Comparison of ENCODE assay signal across 18 mouse cellular contexts in the genomic region with DNA sequence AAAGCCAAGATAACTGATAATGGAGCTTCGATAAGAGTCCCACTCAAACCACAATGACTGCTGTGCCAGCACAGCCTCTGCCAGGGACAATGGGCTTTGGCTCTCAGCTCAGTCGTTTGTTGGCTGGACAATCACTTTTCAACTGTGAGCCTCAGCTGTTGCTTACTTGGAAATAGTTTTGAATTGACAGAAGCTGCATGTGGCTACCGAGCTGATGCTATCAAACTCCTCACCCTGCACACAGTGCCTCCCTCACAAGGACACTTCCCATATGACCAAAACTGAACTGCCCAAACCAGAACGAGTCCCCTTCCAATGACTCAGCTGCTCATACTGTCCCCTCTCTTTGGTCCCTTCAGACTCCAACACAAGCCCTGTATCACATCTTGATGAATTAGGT. TPM values are rescaled to one million over a fixed set of nuclear protein-coding genes. Genes with fewer than 3 reads are reported as not detected.
A peak's percentile ranks its signal among the peaks of the same experiment; 100 is the strongest.
DNase-seq lines count a peak whose midpoint lies in the region; ATAC-seq and TF ChIP-seq lines count a peak whose summit lies in the region.
"Had no signal": no experiment of that assay in that cellular context is flagged by ENCODE, and none has a peak within 500 bp of the region (broad histone marks: within the 10 kb centered on the region; RNA-seq: fewer than 3 reads in every experiment).

No protein-coding gene starts in this region.

- no peaks in the 10 kb centered on the region for H3K79me2 ChIP-seq in myocyte (ENCODE audit: control insufficient read depth, insufficient read depth)

- H3K36me3 ChIP-seq in forebrain, postnatal 0 days (ENCODE audit: insufficient read depth), result peaks cover 1% of the 10 kb centered on the region; the same call in 1 of the 2 replicates
- peaks cover 4% of the 10 kb centered on the region for H3K36me3 ChIP-seq in forebrain, embryonic 10.5 days (replicated peaks)
- H3K36me3 ChIP-seq in lung, embryonic 15.5 days, result no peaks in the 10 kb centered on the region
- no peaks in the 10 kb centered on the region for H3K36me3 ChIP-seq in myocyte (ENCODE audit: control insufficient read depth, insufficient read depth)
- peaks cover 6% of the 10 kb centered on the region; the same call in 1 of the 2 replicates for H3K36me3 ChIP-seq in liver, embryonic 12.5 days
- H3K36me3 ChIP-seq: embryonic facial prominence, embryonic 12.5 days; intestine, embryonic 15.5 days; limb, embryonic 15.5 days had no signal

- no peak overlapping the region for H3K4me3 ChIP-seq in forebrain, postnatal 0 days (ENCODE audit: low read depth, low read length)
- H3K4me3 ChIP-seq in forebrain, embryonic 10.5 days, result no peak overlapping the region
- no peak overlapping the region for H3K4me3 ChIP-seq in lung, embryonic 15.5 days
- H3K4me3 ChIP-seq in lung, adult 2 months (replicated peaks; ENCODE audit: extremely low read depth, low read depth, low read length), result no peak overlapping the region
- no peak overlapping the region for H3K4me3 ChIP-seq in myocyte
- H3K4me3 ChIP-seq in liver, embryonic 12.5 days, result no peak overlapping the region
- H3K4me3 ChIP-seq: embryonic facial prominence, embryonic 12.5 days; hindbrain, embryonic 10.5 days; intestine, embryonic 15.5 days; left cerebral cortex, adult 2 months; limb, embryonic 15.5 days had no signal

- no peak for TF ChIP-seq POLR2A in lung, adult 2 months (IDR thresholded peaks at IDR 0.05; ENCODE audit: borderline replicate concordance, extremely low read depth, low read depth, low read length)
- TF ChIP-seq POLR2A in myocyte (IDR thresholded peaks at IDR 0.05; ENCODE audit: insufficient read length, low read depth), result no peak

- H3K27ac ChIP-seq in forebrain, postnatal 0 days (ENCODE audit: low read depth, low read length), result no peak overlapping the region
- no peak overlapping the region for H3K27ac ChIP-seq in forebrain, embryonic 10.5 days
- H3K27ac ChIP-seq in lung, embryonic 15.5 days, result peak overlapping the region; percentile 86
- H3K27ac ChIP-seq in liver, embryonic 12.5 days, result no peak overlapping the region
- H3K27ac ChIP-seq: embryonic facial prominence, embryonic 12.5 days; hindbrain, embryonic 10.5 days; intestine, embryonic 15.5 days; left cerebral cortex, adult 2 months; limb, embryonic 15.5 days had no signal

- no peaks in the 10 kb centered on the region for H3K27me3 ChIP-seq in forebrain, postnatal 0 days (ENCODE audit: insufficient read depth, low read length)
- H3K27me3 ChIP-seq in forebrain, embryonic 10.5 days (ENCODE audit: poor library complexity, severe bottlenecking), result no peaks in the 10 kb centered on the region
- no peaks in the 10 kb centered on the region for H3K27me3 ChIP-seq in lung, embryonic 15.5 days
- no peaks in the 10 kb centered on the region for H3K27me3 ChIP-seq in myocyte (ENCODE audit: control insufficient read depth, insufficient read depth, insufficient read length)
- H3K27me3 ChIP-seq in liver, embryonic 12.5 days (replicated peaks), result no peaks in the 10 kb centered on the region
- H3K27me3 ChIP-seq: embryonic facial prominence, embryonic 12.5 days; intestine, embryonic 15.5 days; limb, embryonic 15.5 days; Patski had no signal

- TF ChIP-seq CTCF in forebrain, postnatal 0 days (IDR thresholded peaks at IDR 0.05; ENCODE audit: low read depth), result no peak
- TF ChIP-seq CTCF in lung, adult 2 months (IDR thresholded peaks at IDR 0.05; ENCODE audit: insufficient read depth, low read length), result no peak

- H3K4me2 ChIP-seq in forebrain, postnatal 0 days (ENCODE audit: low read depth), result no peak overlapping the region
- no peak overlapping the region for H3K4me2 ChIP-seq in lung, embryonic 15.5 days
- peak overlapping the region; percentile 12 for H3K4me2 ChIP-seq in myocyte (ENCODE audit: low read depth)
- H3K4me2 ChIP-seq in liver, embryonic 12.5 days, result no peak overlapping the region
- H3K4me2 ChIP-seq: embryonic facial prominence, embryonic 12.5 days; intestine, embryonic 15.5 days; limb, embryonic 15.5 days had no signal

- H3ac ChIP-seq in myocyte (ENCODE audit: control insufficient read depth, insufficient read length), result no peak overlapping the region

- H3K9ac ChIP-seq in forebrain, postnatal 0 days, result no peak overlapping the region
- H3K9ac ChIP-seq in lung, embryonic 15.5 days, result no peak overlapping the region
- no peak overlapping the region for H3K9ac ChIP-seq in liver, embryonic 12.5 days
- H3K9ac ChIP-seq: embryonic facial prominence, embryonic 12.5 days; intestine, embryonic 15.5 days; limb, embryonic 15.5 days had no signal

- ATAC-seq in forebrain, postnatal 0 days, result 0 out of 2 replicates have a peak, but pooled peaks have one; percentile 12
- no peak for ATAC-seq in lung, embryonic 15.5 days (ENCODE audit: borderline replicate concordance, extremely low read depth, low FRiP score, low TSS enrichment)
- ATAC-seq in liver, embryonic 12.5 days, result no peak
- ATAC-seq: intestine, embryonic 15.5 days; Patski had no signal

- no peaks in the 10 kb centered on the region for H3K4me1 ChIP-seq in forebrain, postnatal 0 days (ENCODE audit: insufficient read depth)
- no peaks in the 10 kb centered on the region for H3K4me1 ChIP-seq in forebrain, embryonic 10.5 days
- H3K4me1 ChIP-seq in lung, embryonic 15.5 days, result peaks cover 12% of the 10 kb centered on the region; the same call in 1 of the 2 replicates
- H3K4me1 ChIP-seq in lung, adult 2 months (ENCODE audit: control insufficient read depth, insufficient read depth, low read length), result peaks cover 14% of the 10 kb centered on the region
- H3K4me1 ChIP-seq in liver, embryonic 12.5 days, result peaks cover 16% of the 10 kb centered on the region
- H3K4me1 ChIP-seq: intestine, embryonic 15.5 days had no signal

- no peaks in the 10 kb centered on the region for H3K9me3 ChIP-seq in forebrain, postnatal 0 days (ENCODE audit: low read length)
- no peaks in the 10 kb centered on the region for H3K9me3 ChIP-seq in forebrain, embryonic 10.5 days
- no peaks in the 10 kb centered on the region for H3K9me3 ChIP-seq in lung, embryonic 15.5 days
- H3K9me3 ChIP-seq in liver, embryonic 12.5 days (replicated peaks), result no peaks in the 10 kb centered on the region
- H3K9me3 ChIP-seq: embryonic facial prominence, embryonic 12.5 days; hindbrain, embryonic 10.5 days; intestine, embryonic 15.5 days; limb, embryonic 15.5 days had no signal

- intact Hi-C loops in heart, postnatal 10 days (cut with DNase I), result no loop called here

- DNase-seq in forebrain, postnatal 0 days, result peak; percentile 9
- DNase-seq in forebrain, embryonic 10.5 days (ENCODE audit: extremely low spot score, low spot score), result no peak
- DNase-seq in lung, adult 2 months, result no peak
- DNase-seq in heart, postnatal 10 days, result peak; percentile 66 to 73
- DNase-seq in urinary bladder, postnatal 14 days (ENCODE audit: low spot score), result no peak
- DNase-seq: cerebellum, adult 9-11 months; kidney, postnatal 25 days; thymus, postnatal 36 days had no signal

- 43% methylated on average over 4 of the region's 4 CpGs for WGBS in forebrain, postnatal 0 days
- WGBS in forebrain, embryonic 10.5 days, result 81% methylated on average over 4 of the region's 4 CpGs
- 51% methylated on average over 4 of the region's 4 CpGs for WGBS in lung, embryonic 15.5 days
- WGBS in lung, adult 2 months, result 27% methylated on average over 4 of the region's 4 CpGs
- 41% methylated on average over 4 of the region's 4 CpGs for WGBS in liver, embryonic 12.5 days (ENCODE audit: insufficient replicate concordance)

TF ChIP-seq in myocyte, 11 proteins besides CTCF, POLR2A, EP300 and RAD21 (continues in another document):
- no peak for TF ChIP-seq TCF3 (IDR thresholded peaks at IDR 0.05; ENCODE audit: insufficient read length, low read depth)
- TF ChIP-seq POLR2AphosphoS2 (IDR thresholded peaks at IDR 0.05; ENCODE audit: insufficient read length, low read depth), result no peak
- TF ChIP-seq SRF (IDR thresholded peaks at IDR 0.05; ENCODE audit: control insufficient read depth, insufficient read length, low read depth), result peak; percentile 85
- TF ChIP-seq MAX (IDR thresholded peaks at IDR 0.05; ENCODE audit: low read depth), result no peak
- no peak for TF ChIP-seq CEBPB (IDR thresholded peaks at IDR 0.05; ENCODE audit: insufficient read depth, poor library complexity, severe bottlenecking)
- peak in 2 of 3 experiments; percentile 75 to 81 for TF ChIP-seq MYOG (IDR thresholded peaks at IDR 0.05; ENCODE audit: control insufficient read depth in 1 of 3, insufficient read depth in 1 of 3, insufficient read length in 2 of 3, low read depth in 2 of 3)
- TF ChIP-seq MYOD1 (IDR thresholded peaks at IDR 0.05; ENCODE audit: control insufficient read depth in 1 of 3, insufficient read length in 2 of 3, low read depth in 2 of 3), result peak; percentile 7 to 65 (median 46)

RNA-seq across cellular contexts. Expression of a gene that starts 22.3 kb away (rescaled TPM):
- 0.31 and 0.67 TPM in 2 replicates for total RNA-seq in forebrain, postnatal 0 days (2014; rRNA removed)
- 0.49 and 0.56 TPM in 2 replicates for polyA plus RNA-seq in forebrain, postnatal 0 days (2015; fragmentation: Nextera tagmentation; extraction: Ambion mirVana)
- polyA plus RNA-seq in forebrain, embryonic 10.5 days (2016; fragmentation: Nextera tagmentation; extraction: Ambion mirVana), result 1.5 and 1.8 TPM in 2 replicates
- polyA plus RNA-seq in lung, embryonic 15.5 days (2015; fragmentation: Nextera tagmentation; extraction: Ambion mirVana), result 0.94 and 1.4 TPM in 2 replicates
- not detected in 2 replicates for polyA plus RNA-seq in lung, adult 2 months (2012; rRNA removed)
- 1 to 10 TPM; 1.6 TPM for total RNA-seq in heart, postnatal 10 days (2021)
- polyA plus RNA-seq in myocyte (2012; fragmentation: generic; extraction: Trizol), result 0.61 TPM
- 1.1 and 1.2 TPM in 2 replicates for polyA plus RNA-seq in liver, embryonic 12.5 days (2016; fragmentation: Nextera tagmentation; extraction: Ambion mirVana)

RNA-seq across cellular contexts. Expression of a gene that starts 33.8 kb away (rescaled TPM):
- total RNA-seq in forebrain, postnatal 0 days (2014; rRNA removed), result 2.0 TPM in 2 replicates
- polyA plus RNA-seq in forebrain, postnatal 0 days (2015; fragmentation: Nextera tagmentation; extraction: Ambion mirVana), result 1.0 and 1.8 TPM in 2 replicates
- polyA plus RNA-seq in forebrain, embryonic 10.5 days (2016; fragmentation: Nextera tagmentation; extraction: Ambion mirVana), result 0.34 and 0.63 TPM in 2 replicates
- polyA plus RNA-seq in lung, embryonic 15.5 days (2015; fragmentation: Nextera tagmentation; extraction: Ambion mirVana), result 1.3 and 1.6 TPM in 2 replicates
- polyA plus RNA-seq in lung, adult 2 months (2012; rRNA removed), result 3.1 and 7.5 TPM in 2 replicates
- 10 to 100 TPM; 20.1 to 20.6 TPM for total RNA-seq in heart, postnatal 10 days (2021)
- polyA plus RNA-seq in myocyte (2012; fragmentation: generic; extraction: Trizol), result 0.08 TPM
- 0.28 and 0.33 TPM in 2 replicates for polyA plus RNA-seq in liver, embryonic 12.5 days (2016; fragmentation: Nextera tagmentation; extraction: Ambion mirVana)
- total RNA-seq: monocyte, adult 5-6 weeks had no signal

RNA-seq across cellular contexts. Expression of a gene that starts 49.8 kb away (rescaled TPM):
- 15.0 and 15.9 TPM in 2 replicates for total RNA-seq in forebrain, postnatal 0 days (2014; rRNA removed)
- polyA plus RNA-seq in forebrain, postnatal 0 days (2015; fragmentation: Nextera tagmentation; extraction: Ambion mirVana), result 11.0 and 11.7 TPM in 2 replicates
- polyA plus RNA-seq in forebrain, embryonic 10.5 days (2016; fragmentation: Nextera tagmentation; extraction: Ambion mirVana), result 18.7 and 20.4 TPM in 2 replicates
- polyA plus RNA-seq in lung, embryonic 15.5 days (2015; fragmentation: Nextera tagmentation; extraction: Ambion mirVana), result 15.1 and 15.2 TPM in 2 replicates
- 4.9 and 7.3 TPM in 2 replicates for polyA plus RNA-seq in lung, adult 2 months (2012; rRNA removed)
- total RNA-seq in heart, postnatal 10 days (2021), result 1 to 10 TPM; 8.3 to 9.1 TPM
- 4.5 TPM for polyA plus RNA-seq in myocyte (2012; fragmentation: generic; extraction: Trizol)
- 13.6 and 13.9 TPM in 2 replicates for polyA plus RNA-seq in liver, embryonic 12.5 days (2016; fragmentation: Nextera tagmentation; extraction: Ambion mirVana)

Comparison
In these comparisons a context has a peak if more than half of its experiments do, and no peak if none do; other contexts are left out.
1. DNase-seq: peak in forebrain, postnatal 0 days (single experiment) and heart, postnatal 10 days (2 of 2); none in forebrain, embryonic 10.5 days (single experiment), lung, adult 2 months (single experiment) and urinary bladder, postnatal 14 days (single experiment).